Mouse (Mus musculus): ENCODE data around the gene Map4k2. TPM values are rescaled to one million over a fixed set of nuclear protein-coding genes. Genes with fewer than 3 reads are reported as not detected.

Map4k2 gene
- 585 TPM for total RNA-seq (2023)

DNA sequence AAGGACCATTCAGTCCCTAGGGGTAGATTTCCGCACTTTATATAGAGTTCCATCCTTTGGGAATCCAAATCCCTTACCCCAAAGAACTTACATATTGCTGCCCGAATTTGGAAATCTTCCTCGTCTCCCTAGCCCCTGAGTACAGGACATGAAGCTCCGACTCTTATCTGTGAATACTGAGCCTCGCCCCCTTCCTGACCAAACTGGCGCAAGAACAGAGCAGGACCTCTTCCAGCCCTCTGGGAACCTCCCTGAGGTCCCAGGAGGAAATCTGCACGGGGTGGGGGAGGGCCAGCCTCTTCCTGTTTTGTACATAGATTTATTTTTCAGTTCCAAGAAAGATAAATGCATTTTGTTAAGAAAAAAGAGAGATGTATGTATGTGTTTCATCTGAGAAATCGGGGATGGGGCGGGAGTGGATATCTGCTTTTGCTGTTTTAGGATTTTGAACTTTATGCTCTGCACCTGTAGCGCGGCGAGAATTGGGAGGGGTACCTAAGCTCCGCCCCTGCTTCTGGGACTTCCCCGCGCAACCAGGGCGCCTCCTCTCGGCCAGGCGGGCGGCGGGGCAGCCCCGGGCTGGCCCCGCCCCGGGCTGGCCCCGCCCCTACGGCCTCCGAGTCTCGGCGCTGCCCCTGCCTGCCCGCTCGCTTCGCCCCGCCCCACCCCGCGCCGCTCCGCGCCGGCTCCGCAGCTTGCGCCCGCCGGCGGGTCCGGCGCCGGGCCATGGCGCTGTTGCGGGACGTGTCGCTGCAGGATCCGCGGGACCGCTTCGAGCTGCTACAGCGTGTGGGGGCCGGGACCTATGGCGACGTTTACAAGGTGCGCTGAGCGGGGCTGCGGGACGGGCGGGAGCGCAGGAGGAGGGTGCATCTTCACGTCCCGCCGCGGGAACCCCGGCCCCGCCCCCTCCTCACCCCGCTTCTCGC, at the start of gene Map4k2:
TSS of gene Map4k2 (plus strand) at position 612 of the 929 bp plus-strand sequence.

DNA sequence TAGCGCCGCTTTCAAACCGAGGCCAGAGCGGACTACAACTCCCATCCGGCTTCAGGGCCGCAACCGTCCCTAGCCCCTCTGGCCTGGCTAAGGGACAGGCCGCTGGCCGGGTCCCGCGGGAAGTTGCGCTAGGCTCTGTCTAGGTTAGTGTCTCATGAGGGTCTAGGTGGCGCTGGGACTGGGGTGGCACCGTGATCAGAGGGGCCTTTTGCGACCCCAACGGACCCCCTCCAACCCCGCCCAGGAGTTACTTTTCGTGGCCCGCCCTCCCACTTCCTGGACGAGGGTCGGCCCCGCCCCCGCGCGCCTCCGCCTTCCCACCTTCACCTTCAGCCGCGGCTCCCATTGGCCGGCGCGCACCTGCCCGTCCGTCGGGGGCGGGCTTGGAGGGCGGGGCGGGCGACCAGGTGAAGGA, 34.8 kb upstream of the Map4k2 start, which contains the start of gene Cdc42bpg:
TSS of gene Cdc42bpg (plus strand) at position 320 of the 415 bp plus-strand sequence.

GRCm38 (mm10) chr19:6334673-6335457, 6.1 kb upstream of the Map4k2 start, which contains the start of gene Men1:
TSS of gene Men1 (plus strand) at chr19:6334979.

DNA sequence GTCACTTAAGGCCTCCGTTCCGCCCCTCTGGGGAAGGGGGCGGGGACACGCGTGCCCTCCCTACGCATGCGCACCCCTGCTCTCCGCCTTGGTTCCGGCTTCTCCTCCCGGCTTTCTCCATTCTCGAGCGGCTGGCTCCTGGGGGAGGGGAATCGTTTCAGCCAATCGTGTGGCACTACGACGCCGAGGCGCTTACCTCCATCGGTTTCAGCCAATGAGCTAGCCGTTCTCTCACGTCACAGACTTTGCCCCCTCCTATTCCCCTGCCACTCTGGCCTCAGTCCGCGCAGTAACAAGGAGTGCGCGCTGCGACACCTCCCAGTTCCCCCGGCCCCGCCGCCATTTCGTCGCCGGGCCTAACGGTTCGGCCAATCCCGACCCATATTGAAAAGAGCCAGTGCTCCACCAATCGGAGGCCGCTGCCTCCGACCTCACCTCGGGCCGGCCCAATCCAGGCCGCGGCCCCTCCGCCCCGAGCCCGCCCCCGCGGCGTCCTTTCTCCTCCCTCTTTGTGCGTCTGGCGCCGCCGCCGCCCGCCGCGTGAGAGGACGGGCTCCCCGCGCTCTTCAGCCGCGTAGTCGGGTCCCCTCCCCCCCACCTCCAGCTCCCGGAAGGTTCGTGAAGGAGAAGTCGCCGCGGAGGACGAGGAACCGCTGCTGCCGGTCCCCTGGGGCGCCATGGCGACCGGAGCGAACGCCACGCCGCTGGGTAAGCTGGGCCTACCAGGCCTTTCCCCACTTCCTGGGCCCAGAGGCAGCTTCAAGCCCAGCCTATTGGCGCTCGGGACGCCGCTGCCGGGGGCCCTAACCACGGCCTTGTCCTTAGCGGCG, 22.7 kb downstream of the Map4k2 start, which contains the start of gene Sf1:
TSS of gene Sf1 (plus strand) at position 280 of the 830 bp plus-strand sequence.

GRCm38 (mm10) chr19:6384128-6384527, 43.2 kb downstream of the Map4k2 start, which contains the start of gene Pygm:
TSS of gene Pygm (plus strand) at chr19:6384399.

DNA sequence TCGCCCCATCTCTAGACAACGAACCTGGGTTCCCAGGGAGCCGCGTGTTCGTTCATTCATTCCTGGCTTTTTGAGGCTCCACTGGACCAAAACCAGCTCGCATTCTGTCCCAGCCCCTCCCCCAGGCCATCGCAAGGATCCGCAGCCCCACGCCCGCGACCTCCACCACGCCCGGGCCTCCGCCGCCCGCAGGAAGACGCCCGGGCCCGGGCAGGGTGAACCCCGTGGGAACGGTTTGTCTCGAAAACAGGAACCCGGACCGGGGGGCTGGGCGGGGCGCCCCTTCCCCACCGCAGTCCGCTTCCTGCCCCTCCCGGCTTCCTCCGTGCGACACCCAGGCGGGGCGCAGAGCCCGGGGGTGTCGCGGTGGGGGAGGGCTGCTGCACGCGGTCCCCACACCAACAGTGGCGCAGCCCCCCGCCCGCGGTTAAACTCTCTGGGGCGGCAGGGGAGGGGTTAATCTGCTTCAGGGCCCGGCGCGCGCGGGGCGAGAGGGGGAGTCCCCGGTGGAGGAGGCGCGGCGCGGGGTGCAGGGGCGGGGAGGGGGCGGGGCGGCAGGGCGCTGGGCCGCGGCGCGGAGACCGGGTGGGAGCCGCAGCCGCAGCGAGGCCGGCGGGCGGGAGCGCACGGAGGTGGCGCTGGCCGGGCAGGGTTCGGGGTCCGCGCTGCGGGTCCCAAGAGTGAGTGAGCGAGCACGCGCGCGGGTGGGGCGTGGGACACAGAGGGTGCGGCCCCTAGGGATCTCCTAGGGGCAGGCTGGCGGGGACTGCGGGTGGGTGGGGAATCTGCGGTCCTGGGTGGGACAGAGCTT, 58.6 kb downstream of the Map4k2 start, which contains the start of gene Rasgrp2:
TSS of gene Rasgrp2 (plus strand) at position 56 of the 811 bp plus-strand sequence.

Other genes with a start within 250 kb of the Map4k2 start
- gene AC131692.1, start 246.7 kb upstream of the Map4k2 start, total RNA-seq (2023) = not detected
- not detected for gene Naaladl1, start 235.4 kb upstream of the Map4k2 start, total RNA-seq (2023)
- 9.6 TPM for gene Sac3d1, start 222.5 kb upstream of the Map4k2 start, total RNA-seq (2023)
- gene Snx15, start 212.8 kb upstream of the Map4k2 start, total RNA-seq (2023) = 32.0 TPM
- gene Batf2, start 200.2 kb upstream of the Map4k2 start, total RNA-seq (2023) = not detected
- 26.0 TPM for gene Arl2, start 199.6 kb upstream of the Map4k2 start, total RNA-seq (2023)
- not detected for gene Majin, start 156.7 kb upstream of the Map4k2 start, total RNA-seq (2023)
- gene Gpha2, start 114.8 kb upstream of the Map4k2 start, total RNA-seq (2023) = not detected
- gene Ppp2r5b, start 105.3 kb upstream of the Map4k2 start, total RNA-seq (2023) = 21.7 TPM
- 156 TPM for gene Atg2a, start 99.5 kb upstream of the Map4k2 start, total RNA-seq (2023)
- gene Ehd1, start 64.4 kb upstream of the Map4k2 start, total RNA-seq (2023) = 86.5 TPM
- 9.1 TPM for gene Cdc42bpg, start 34.7 kb upstream of the Map4k2 start, total RNA-seq (2023)
- gene Men1, start 6.2 kb upstream of the Map4k2 start, total RNA-seq (2023) = 46.4 TPM
- 936 TPM for gene Sf1, start 22.6 kb downstream of the Map4k2 start, total RNA-seq (2023)
- gene Pygm, start 43.3 kb downstream of the Map4k2 start, total RNA-seq (2023) = 20.2 TPM
- 721 TPM for gene Rasgrp2, start 58.2 kb downstream of the Map4k2 start, total RNA-seq (2023)
- gene Nrxn2, start 77.6 kb downstream of the Map4k2 start, total RNA-seq (2023) = 0.49 TPM
- gene Slc22a12, start 201.9 kb downstream of the Map4k2 start, total RNA-seq (2023) = not detected

Data from CD8-positive naive resting alpha-beta T cell, adult 57 days (primary cell).